Mouse (Mus musculus) liver, adult 2 months (tissue): ENCODE measurements around the gene Tenm2. TPM values are rescaled to one million over a fixed set of nuclear protein-coding genes. Genes with fewer than 3 reads are reported as not detected.

Source experiments
- DNase-seq: peaks from one replicate; pipeline ENCODE4 v3.0.0-alpha.2; 2011; ENCODE audit warnings: low read depth, low spot score; ENCODE audit errors: extremely low read depth
- H3K27ac ChIP-seq: fragments of 200-500 bp; replicated peaks from 2 replicates; pipeline ENCODE4 v1.5.1; 2012; ENCODE audit warnings: low read depth, mild to moderate bottlenecking, control low read depth, inconsistent platforms, low read length; ENCODE audit not compliant: insufficient read depth
- H3K27me3 ChIP-seq: fragments of 200-500 bp; 2 replicates; pipeline ENCODE4 v1.6.1; 2012; ENCODE audit warnings: mild to moderate bottlenecking, moderate library complexity, low read length, inconsistent platforms; ENCODE audit not compliant: control insufficient read depth, insufficient read depth
- H3K36me3 ChIP-seq: fragments of 200-500 bp; 2 replicates; pipeline ENCODE4 v1.6.1; 2012; ENCODE audit warnings: low read length, inconsistent platforms; ENCODE audit not compliant: control insufficient read depth, insufficient read depth
- H3K4me1 ChIP-seq: fragments of 200-500 bp; 2 replicates; pipeline ENCODE4 v1.6.1; 2011; ENCODE audit warnings: low read length; ENCODE audit not compliant: control insufficient read depth, insufficient read depth
- H3K4me3 ChIP-seq: fragments of 200-500 bp; 2 replicates; pipeline ENCODE4 v1.5.1; 2011; ENCODE audit warnings: low read depth, mild to moderate bottlenecking, control low read depth, low read length, moderate library complexity; ENCODE audit not compliant: insufficient read depth
- H3K79me2 ChIP-seq: fragments of 200-500 bp; 2 replicates; pipeline ENCODE4 v1.6.1; 2012; ENCODE audit warnings: inconsistent platforms, mild to moderate bottlenecking, low read length, moderate library complexity; ENCODE audit not compliant: control insufficient read depth, insufficient read depth
- H3K9ac ChIP-seq: fragments of 200-500 bp; 2 replicates; pipeline ENCODE4 v1.6.1; 2012; ENCODE audit warnings: low read depth, mild to moderate bottlenecking, control low read depth, inconsistent platforms, low read length
- CTCF ChIP-seq: fragments of 200-500 bp; IDR thresholded peaks from 2 replicates; pipeline ENCODE4 v1.5.1; 2011; ENCODE audit warnings: low read depth, low read length, control low read depth
- POLR2A ChIP-seq: fragments of 200-500 bp; IDR thresholded peaks from 2 replicates; pipeline ENCODE4 v1.6.1; 2011; ENCODE audit warnings: low read length, control low read depth; ENCODE audit not compliant: insufficient read depth; ENCODE audit errors: extremely low read depth
- WGBS: fragments of 180-500 bp; shearing (Covaris S2); methylation state at CpG from one replicate; pipeline ENCODE4 v1.1.7; 2018; 5-methylcytosine and 5-hydroxymethylcytosine counted together
- polyA plus RNA-seq: library from polyadenylated mRNA; depleted of rRNA; stranded (reverse); fragments of >200 nt; gene quantifications from 2 replicates; pipeline ENCODE4 v1.2.3, GENCODE M21; 2012
- total RNA-seq: library from RNA; depleted of rRNA; stranded (reverse); fragments of >200 nt; gene quantifications from 2 replicates; pipeline ENCODE4 v1.2.3, GENCODE M21; 2014

Gene Tenm2
- total and polyA plus RNA-seq, 2 experiments = not detected

DNA sequence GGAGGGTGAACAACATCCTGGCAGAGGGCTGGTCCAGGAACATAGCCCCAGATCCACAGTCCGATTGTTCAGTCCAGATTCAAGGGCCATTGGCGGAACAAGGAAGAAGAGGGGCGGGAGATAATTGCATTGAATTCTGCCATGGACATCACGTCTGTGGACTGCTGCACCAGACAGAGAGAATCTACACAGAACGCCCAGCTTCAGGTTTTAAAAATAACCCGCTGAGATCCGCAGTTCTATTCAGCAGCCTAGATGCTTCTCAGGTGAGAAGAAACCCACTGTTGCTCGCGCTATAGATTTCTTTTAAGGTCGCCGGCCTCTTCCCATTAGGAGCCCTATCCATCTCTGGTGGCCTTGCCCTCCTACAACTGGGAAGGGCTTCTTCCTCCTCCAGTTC lies 1155.0 kb downstream of the Tenm2 start:
- H3K4me1 ChIP-seq = no peaks in the 10 kb centered on the region
- no peaks in the 10 kb centered on the region for H3K27me3 ChIP-seq
- no peak overlapping the region for H3K9ac ChIP-seq
- no peak overlapping the region for H3K4me3 ChIP-seq
- H3K36me3 ChIP-seq = no peaks in the 10 kb centered on the region
- TF ChIP-seq POLR2A (no peak), CTCF (no peak)
- 67% methylated on average over 11 of the region's 11 CpGs for WGBS
- H3K27ac ChIP-seq = no peak overlapping the region
- no peaks in the 10 kb centered on the region for H3K79me2 ChIP-seq
- no peak for DNase-seq

- Histone ChIP-seq H3K79me2 (no peaks in the 10 kb centered on the region), H3K9ac (no peak overlapping the region), H3K4me1 (no peaks in the 10 kb centered on the region), H3K27me3 (no peaks in the 10 kb centered on the region), H3K36me3 (no peaks in the 10 kb centered on the region), H3K4me3 (no peak overlapping the region), H3K27ac (no peak overlapping the region)
- WGBS = 74% methylated on average over 7 of the region's 7 CpGs
- TF ChIP-seq CTCF = no peak
- TF ChIP-seq POLR2A = no peak
- DNase-seq = no peak
Observed at GRCm38 (mm10) chr11:36078391-36078790, 1157.4 kb downstream of the Tenm2 start.

DNA sequence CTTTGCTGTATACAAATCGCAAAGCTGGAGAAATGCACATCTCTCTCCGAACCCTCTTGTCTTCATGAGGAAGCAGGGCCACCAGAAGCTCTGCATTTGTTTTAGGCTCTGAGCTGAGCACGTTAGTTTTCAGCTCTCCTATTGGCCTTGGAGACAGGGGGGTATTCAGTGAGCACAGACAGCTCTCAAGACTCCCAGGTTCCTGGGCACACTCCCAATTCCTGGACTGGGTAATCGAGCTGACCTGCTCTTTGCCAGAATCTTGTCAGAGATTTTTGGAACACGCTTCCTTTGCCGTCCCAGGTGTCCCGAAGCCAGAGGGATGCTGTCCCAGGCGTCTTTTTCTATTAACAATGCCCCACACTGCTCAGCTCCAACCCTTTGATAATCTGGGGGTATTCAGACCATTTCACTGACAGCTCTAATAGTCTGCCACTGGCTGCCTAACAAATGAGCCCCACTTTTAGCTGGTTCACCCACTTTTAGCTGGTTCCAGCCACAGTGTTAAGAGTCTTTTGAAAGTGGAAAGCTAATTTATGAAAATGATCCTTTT lies 1161.7 kb downstream of the Tenm2 start:
- WGBS = 72% methylated on average over 8 of the region's 8 CpGs
- Histone ChIP-seq H3K79me2 (no peaks in the 10 kb centered on the region), H3K4me3 (no peak overlapping the region), H3K27ac (no peak overlapping the region), H3K4me1 (no peaks in the 10 kb centered on the region), H3K9ac (no peak overlapping the region), H3K36me3 (no peaks in the 10 kb centered on the region), H3K27me3 (no peaks in the 10 kb centered on the region)
- no peak for DNase-seq
- no peak for TF ChIP-seq POLR2A
- no peak for TF ChIP-seq CTCF

DNA sequence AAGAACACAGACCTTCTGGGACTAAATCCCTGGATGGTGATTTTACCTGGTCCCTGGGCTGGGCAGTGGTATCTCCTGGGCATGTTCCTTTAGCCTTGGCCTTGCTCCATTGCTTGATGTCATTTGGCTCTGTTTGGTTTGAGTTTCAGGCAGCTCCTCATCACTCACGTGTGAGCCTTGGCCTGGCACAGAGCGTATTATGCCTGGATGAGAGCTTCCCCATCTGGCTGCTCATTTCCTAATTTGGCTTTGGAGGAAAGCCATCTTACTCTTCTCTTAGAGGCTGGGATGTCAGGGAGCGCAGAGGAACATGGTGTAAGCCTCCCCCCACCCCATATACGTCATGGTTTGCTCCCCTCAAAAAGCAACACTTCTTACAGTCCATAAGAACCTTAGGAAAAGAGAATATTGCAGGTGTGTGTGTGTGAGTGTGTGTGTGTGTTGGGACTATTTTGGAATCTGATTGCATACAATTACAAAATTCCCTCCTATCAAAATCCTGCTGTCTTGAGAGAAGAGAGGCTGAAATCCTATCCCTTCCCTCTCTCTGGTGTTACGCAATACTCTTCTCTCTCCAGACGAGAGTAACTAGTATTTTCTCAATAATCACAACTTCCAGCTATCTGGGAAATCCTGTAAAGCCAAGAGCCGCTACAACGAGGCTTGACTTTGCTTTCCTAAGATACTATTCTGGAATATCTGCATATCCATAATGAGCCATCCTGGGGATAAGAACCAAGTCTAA lies 1162.5 kb downstream of the Tenm2 start:
- Histone ChIP-seq H3K36me3 (no peaks in the 10 kb centered on the region), H3K79me2 (no peaks in the 10 kb centered on the region), H3K4me3 (no peak overlapping the region), H3K27ac (no peak overlapping the region), H3K4me1 (no peaks in the 10 kb centered on the region), H3K9ac (no peak overlapping the region), H3K27me3 (no peaks in the 10 kb centered on the region)
- TF ChIP-seq POLR2A = no peak
- TF ChIP-seq CTCF = no peak
- 63% methylated on average over 8 of the region's 8 CpGs for WGBS
- DNase-seq = no peak

GRCm38 (mm10) chr11:36072646-36073045 lies 1163.1 kb downstream of the Tenm2 start:
- no peaks in the 10 kb centered on the region for H3K36me3 ChIP-seq
- no peaks in the 10 kb centered on the region for H3K4me1 ChIP-seq
- H3K27me3 ChIP-seq = no peaks in the 10 kb centered on the region

DNA sequence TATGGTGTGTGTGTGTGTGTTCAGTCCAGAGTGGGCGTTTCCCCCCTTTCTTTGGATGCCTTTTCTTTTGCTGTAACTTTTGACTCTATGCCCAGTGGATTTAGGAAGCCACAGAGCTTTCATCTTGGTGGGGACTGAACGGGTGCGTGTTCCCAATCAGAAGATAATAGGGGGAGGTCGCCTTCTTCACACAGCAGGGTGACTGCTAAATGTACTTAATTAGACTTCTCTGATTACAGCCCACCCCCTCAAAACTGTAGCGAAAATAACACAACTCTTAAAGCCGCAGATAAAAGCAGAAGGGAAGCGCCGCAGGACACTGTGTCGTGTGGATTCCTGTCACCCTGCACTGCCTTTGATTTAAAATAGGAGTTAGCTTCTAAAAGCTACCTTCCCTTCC lies 1163.7 kb downstream of the Tenm2 start:
- Histone ChIP-seq H3K4me1 (no peaks in the 10 kb centered on the region), H3K27ac (no peak overlapping the region), H3K9ac (no peak overlapping the region), H3K79me2 (no peaks in the 10 kb centered on the region), H3K27me3 (no peaks in the 10 kb centered on the region), H3K4me3 (no peak overlapping the region), H3K36me3 (no peaks in the 10 kb centered on the region)
- TF ChIP-seq CTCF (no peak), POLR2A (no peak)
- DNase-seq = no peak
- 63% methylated on average over 9 of the region's 9 CpGs for WGBS

More at GRCm38 (mm10) chr11:36072646-36073045, 1163.1 kb downstream of the Tenm2 start:
- H3K79me2 ChIP-seq = no peaks in the 10 kb centered on the region
- H3K27ac ChIP-seq = no peak overlapping the region
- DNase-seq = no peak
- H3K4me3 ChIP-seq = no peak overlapping the region
- no peak overlapping the region for H3K9ac ChIP-seq
- TF ChIP-seq POLR2A (no peak), CTCF (no peak)
- WGBS = 76% methylated on average over 5 of the region's 5 CpGs
